Mouse (Mus musculus) liver, embryonic 14.5 days (tissue): Measurements from ENCODE around the gene Suz12.

Experiments
- CTCF ChIP-seq: IDR thresholded peaks from 2 replicates; pipeline ENCODE4 v1.5.1; 2016; ENCODE audit warnings: antibody characterized with exemption, low read depth, control low read depth
- EP300 ChIP-seq: IDR thresholded peaks from 2 replicates; pipeline ENCODE4 v1.6.1; 2016; ENCODE audit warnings: antibody characterized with exemption, low read depth

GRCm38 (mm10) chr11:80069815-80070214 lies 76.9 kb downstream of the Suz12 start:
- no peak for TF ChIP-seq EP300
- TF ChIP-seq CTCF, result no peak
